Mouse (Mus musculus) kidney, postnatal 10 days (tissue): ENCODE data around the gene Rreb1.

Experiments used
- DNase-seq: peaks from one replicate; pipeline ENCODE4 v3.0.0; 2021; ENCODE audit warnings: mixed read lengths

The Rreb1 gene

DNA sequence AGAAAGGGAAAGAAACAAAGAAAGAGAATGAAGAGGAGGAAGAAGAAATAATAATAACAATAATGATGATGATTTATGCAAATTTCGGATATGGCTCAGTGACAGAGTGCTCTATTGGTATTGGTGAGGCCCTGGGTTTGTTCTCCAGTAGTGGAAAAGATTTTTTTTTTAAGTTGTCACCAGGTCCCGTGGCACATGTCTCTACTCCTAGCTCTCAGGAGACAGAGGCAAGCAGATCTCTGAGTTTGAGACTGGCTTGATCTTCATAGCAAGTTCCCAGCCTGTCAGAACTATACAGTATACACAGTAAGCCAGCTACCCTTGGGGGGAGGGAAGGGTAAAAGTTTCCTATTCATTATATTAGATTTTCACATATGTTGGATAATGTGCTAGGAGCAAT lies 3.4 kb downstream of the Rreb1 start:
- no peak for DNase-seq

DNA sequence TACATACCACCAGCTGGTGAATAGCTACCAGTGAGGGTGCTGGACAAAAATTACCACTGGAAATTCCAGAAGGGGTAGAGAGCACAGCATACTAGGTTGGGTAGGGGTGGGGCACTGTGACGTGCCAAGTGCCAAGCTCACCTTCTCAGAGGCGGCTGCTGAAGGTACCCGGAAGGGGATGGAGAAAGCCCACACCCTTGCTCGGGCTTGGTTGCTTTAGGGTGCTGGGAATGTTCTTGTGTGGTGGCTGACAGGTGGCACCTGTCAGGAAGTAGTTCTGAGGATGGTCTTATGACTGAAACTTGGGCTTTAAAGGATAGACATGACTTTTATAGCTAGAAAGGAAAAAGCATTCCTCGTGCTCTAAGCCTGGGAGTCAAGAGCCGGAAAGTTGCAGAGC lies 3.9 kb downstream of the Rreb1 start:
- DNase-seq, result no peak

DNA sequence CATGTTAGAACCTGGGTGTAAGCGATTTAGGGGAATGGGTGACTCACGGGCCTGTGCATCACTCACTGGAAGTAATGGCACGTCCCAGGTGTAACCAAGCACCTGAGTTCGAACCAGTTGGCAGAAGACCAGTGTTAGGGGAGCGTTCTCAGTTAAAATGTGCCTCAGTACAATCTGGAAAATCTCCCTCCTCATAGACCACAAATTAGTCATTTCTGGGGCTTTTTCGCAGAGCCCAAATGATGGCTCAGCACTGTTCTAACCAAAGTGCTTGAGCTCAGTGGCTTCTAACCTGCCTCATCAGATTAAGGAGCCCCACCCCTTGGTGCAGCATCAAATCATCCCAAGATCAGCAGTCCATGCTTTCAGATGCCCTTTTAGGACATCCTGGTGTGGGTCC lies 5.5 kb downstream of the Rreb1 start:
- no peak for DNase-seq

DNA sequence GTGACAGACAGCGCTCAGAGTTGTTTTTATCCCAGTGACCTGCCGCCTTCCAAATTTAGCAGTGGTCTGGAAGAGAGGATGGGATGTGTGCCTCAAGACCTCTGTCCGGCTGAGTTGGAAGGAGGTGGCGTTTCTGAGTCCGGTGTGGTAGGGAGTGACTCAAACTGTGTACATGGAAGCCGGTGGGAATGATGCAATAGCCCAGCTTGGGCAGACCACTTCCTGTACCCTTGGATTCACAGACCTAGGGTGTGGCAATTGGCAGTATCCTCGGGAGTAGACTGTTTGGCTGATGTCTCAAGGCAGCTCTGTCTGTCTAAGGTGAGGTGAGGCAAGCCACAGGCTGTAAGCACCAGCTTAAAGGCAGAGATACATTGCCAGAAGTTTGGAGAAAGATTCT lies 6.0 kb downstream of the Rreb1 start:
- no peak for DNase-seq

DNA sequence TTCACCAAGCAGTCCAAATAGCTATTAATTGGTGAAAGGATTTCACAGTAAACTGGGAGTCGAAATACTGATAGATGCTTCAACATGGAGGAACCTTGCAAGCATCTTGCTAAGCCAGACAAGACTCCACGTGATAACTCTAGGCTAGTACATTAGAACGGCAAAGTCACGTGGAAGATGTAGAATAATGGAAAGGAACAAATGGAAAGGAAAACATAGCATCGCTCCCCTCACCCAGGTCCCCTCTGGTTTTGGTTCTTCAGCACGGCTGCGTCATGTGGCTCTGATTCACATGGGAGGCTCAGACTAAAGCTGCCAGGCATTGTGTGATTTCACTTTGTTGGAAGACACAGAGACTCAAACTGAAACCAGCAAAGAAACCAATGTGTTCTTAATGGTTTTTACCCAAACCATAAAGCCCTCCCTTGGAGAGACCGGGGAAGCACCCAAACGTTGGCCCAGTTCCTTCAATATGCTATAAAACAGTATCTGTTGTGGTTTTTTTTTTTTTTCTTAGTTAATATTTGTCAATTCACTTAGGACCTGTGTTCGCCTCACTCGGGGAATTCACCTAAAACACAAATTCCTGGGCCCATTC lies 14.6 kb downstream of the Rreb1 start:
- no peak for DNase-seq

DNA sequence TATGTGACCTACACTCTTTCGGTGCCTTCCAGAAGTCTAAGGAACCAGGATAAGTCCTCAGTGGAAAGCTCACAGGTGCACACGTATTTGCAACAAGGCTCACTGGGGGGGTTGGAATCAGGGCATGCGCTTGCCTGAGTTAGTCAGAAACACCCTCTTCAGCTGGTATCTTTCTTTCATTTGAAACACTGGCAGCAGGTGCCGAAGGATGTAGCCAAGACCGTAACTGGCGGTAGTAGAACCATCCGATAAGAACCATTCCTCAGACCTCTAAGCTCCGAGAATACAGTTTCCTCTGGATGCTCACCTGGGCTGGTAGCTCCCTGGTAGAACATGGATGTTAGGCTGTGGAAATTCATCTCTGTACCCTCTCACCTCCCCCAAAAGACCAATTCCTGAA lies 20.6 kb downstream of the Rreb1 start:
- no peak for DNase-seq

DNA sequence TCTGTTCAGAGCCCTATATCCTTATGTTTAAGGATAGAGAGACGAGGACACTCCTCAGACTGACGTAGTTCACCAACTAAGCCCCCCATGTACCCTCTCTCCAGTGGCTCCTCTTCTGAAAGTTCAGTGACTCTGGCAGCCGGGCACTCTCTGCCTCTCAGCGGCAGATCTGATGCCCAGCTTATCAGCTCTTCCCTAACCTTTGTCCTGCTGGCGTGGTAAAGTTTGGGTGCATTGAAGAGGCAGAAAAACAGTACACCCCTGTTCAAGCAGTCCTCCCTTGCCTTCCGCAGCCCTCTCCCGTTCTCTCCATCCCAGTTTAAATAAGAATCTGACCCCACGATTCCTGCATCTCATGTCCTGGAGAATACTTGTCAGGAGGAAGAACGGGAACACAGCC lies 21.2 kb downstream of the Rreb1 start:
- DNase-seq, result no peak

DNA sequence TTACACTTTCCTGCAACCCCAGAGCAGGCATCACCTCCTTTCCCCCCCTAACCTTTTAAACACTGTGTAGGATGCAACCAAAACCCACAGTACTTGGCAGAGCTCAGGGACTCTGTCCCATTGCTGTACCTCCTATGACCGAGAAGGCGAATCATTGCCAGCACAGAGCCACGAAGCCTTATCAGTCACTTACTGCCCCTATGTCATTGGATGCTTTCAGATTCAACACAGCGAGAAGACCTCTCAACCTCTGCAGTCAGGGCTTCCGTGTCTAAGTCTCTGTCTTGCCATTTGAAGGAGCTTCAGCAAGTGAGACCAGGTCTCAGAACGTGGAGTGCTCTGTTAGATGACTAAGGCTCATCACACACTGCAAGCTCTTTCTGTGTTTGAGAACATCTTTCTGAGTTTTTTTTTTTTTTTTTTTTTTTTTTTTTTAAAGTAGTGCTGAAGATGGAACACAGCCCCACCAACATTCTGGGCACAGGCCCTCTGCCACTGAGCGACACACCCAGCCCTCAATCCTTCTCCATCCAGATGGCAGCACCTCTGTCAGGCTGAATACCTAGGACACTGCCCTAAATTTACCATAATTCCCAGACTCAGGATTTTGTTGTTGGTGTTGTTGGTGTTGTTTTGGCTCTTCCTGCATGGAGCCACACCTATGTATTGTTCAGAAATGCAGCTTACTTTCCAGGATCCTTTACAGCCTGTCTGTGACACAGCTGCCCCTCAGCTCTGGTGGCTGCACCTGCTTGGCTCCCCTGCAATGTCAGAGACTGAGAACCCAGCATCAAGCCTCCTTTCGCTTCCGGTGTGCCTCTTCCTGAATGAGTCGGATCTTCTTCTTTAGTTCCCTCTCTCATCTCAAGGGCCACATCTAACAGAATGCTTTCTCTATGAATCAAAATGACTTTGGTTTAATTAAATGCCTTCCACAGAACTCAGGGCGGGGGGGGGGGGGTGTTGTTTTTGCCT lies 23.2 kb downstream of the Rreb1 start:
- no peak for DNase-seq

DNA sequence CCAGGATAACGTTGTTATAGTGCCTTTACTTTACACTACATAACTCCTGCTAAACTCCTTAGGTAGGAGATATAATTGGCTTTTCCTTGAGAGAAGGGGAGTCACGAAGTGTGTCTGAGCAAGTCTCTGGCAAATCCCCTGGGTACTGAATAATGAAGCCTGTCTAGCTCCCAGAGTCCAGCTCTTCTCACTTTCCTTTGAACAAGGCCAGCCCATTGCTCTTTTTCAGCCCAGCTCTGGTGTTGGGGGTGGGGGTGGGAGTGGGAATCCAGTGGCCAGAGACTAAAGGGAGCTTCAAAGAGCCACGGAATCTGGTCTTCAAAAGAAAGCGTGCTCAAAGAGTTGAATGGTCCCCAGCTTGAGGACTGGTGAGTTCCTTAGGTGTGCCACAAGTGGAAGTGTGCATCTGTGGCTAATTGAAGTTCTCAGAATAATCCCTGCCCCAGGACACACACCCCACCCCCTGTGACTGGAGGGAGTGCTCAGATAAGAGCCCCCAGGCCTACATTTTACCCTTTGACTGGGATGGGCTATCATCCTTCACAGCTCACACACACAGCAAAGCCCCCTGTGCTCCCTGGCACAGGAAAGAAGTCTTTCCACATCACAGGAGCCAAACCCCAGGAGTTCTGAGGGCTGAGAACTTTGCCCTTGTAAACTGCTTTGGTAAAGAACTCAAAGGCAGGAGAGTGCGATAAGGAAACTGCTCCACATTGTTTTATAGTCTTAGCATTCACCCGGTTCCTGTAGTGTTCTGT lies 24.2 kb downstream of the Rreb1 start:
- peak; percentile 23 for DNase-seq

DNA sequence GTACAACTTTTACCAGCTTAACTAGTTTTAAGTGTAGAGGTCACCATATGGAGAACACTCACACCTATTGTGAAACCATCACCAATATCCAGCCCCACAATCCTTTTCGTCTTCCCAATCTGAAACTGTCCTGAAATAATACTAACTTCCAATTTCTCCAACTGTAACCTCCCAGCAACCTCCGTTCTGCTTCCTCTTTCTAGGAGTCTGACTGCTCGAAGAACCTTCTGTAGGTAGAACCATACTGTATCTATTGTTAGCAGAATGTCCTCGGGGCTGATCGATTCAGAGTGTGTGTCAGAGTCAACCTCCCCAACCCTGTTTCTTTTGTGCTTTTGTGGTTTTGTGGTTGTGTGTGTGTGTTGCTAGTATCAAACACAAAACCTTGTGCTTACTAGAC lies 25.0 kb downstream of the Rreb1 start:
- DNase-seq, result no peak

DNA sequence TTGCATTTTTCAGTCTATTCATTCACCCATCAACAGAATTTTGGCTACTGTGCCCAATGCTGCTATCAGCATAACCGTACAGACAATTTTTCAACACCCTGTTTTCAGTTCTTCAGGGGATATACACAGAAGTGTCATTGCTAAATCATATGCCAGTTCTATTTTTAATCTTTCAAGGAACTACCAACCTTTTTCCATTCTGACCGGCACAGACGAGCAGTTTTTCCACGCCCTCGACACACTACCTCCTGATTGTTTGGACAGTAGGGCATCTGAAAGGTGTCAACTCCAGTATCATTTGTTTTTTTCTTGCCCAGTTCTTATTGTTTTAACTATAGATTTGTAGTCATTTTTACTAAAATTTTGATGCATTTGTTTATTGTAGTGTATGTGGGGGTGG lies 25.8 kb downstream of the Rreb1 start:
- no peak for DNase-seq

DNA sequence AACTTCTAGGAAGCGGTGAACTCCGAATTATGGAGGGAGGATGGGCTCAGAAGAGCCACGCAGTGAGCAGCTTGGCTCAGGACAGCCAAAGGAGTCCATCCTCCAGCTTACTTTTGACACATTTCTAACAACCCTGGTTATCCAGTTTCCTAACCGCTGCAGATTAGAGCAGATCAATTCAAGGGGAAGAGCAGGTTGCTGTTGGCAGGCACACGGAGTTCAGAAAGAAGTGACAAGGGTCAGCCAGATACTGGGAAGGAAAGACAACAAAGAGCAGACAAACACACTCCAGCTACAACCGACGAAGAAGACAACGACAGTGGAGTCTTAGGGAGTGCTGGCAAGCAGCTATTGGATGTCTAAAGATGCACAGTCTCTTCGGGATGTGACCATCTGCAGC lies 36.8 kb downstream of the Rreb1 start:
- no peak for DNase-seq

DNA sequence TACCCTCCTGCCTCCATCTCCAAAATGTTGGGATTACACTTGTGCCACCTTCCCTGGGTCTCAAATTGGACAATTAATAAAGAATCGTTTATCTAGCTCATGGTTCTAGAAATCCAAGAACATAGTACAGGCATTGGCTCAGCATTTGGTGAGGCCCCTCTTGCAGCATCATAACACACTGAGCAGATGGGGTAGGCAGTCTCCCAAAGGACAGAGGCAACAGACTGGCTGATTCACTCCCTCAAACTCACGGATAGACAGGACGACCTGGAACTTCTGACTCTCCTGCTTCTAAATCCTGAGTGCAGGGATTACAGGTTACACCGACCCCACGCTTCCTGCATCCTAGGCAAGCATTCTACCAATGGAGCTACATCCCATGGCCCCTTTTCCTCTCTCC lies 38.5 kb downstream of the Rreb1 start:
- no peak for DNase-seq

DNA sequence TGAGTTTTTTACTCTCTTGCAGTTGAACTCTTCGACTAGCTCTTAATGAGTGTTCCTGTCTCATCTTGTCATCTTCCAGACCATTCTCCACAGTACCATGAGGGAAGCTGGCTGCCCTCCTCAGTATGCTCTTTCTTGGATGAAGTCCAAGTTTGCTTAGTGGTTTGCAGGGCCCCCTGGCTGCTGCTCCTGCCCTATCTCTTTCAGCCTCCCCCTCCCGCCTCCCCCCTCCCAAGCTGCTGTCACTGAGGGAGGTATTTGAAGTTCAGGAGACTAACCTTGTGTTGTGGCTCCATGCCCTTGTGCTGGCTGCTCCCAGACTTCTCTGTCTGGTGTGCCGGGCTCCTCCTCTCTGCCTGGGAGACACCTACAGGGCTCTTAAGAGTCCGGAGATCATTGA lies 43.2 kb downstream of the Rreb1 start:
- DNase-seq, result peak; percentile 26

DNA sequence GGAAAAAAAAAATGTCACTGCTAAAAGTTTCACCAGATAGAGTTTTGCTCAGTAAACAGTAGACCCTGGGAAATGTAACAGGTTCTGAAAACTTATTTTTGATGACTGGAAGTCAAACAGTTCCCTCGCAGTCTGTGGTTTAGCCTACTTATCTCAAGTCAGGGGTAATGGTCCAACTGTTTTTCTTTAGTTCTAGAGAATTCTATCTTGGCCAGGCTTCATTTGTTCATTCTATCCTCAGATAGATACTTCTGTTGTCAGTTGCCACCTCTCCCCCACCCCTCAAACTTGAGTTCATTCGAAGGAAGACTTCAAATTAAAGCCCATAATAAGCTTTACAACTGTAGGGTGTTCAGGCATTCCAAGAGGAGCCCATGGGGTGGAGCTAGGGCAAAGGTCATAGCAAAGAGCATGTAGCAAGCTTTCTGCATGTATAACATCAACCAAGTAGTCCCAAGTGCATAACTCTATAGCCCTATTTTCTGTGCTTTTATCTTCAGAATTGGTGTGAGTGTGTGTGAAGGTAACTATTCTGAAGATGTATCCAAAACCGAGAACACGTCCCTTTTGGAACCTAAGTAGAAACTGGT lies 46.2 kb downstream of the Rreb1 start:
- no peak for DNase-seq

DNA sequence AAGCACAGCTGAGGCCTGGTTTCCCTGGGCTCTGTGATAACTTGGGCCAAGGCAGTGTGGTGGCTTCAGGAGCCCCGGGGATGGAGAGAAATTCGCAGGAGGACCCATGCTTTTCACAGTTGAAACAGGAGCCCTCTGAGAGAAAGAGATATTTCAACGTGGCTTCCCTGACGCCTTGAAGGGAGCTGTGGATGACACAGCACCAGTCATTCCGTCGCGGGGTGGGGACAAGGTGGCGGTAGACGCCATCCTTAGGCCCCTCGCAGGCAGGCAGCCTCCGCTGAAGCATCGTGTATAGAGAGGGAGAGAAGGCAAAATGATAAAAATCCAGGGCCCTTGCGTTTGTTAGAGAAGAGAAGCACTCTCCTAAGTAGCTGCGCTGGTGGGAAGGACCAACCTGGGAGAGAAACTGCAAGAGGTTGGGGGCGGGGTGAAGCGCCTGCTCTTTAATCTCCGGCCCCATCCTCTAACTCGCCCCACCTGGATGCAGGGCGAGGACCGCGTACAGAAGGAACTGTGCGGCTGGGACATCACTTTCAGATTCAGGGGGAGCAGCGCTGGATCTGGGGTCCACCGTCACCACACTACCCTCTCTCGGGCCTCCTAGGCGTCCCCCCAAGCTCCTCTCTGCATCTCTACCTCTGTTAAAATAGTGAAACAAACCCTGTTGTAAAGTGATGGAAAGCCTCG lies 46.9 kb downstream of the Rreb1 start:
- peak; percentile 60 for DNase-seq

DNA sequence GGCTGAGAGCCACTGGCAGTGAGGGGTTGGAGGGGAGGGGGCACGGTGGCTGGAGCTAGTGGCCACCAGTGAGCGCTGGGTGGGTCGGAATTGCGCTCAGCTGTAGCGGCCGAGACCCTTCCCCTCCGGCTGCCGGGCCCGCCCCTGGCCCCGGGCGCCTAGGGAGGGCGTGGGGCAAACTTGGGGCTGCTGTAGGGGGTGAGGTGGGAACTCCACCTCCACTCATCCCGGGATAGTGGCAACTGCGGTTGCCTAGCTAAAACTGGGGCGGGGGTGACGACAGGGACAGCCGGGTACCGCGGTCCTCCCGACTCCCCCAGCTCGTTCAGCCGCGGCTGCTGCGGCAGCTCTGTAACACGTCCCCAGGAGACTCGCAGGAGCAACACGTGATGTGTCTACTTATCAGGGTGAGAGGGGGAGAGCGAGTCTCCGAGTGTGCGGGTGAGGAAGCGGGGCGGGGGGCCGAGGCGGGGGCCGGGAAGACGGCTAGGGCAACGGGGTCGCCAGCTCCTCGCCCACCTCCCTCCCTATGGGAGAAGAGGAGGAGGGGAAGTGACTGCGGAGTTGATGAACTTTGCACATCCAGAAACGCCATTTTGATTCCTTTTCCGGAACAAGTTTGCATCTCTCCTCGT lies 47.6 kb downstream of the Rreb1 start:
- DNase-seq, result peak; percentile 77

DNA sequence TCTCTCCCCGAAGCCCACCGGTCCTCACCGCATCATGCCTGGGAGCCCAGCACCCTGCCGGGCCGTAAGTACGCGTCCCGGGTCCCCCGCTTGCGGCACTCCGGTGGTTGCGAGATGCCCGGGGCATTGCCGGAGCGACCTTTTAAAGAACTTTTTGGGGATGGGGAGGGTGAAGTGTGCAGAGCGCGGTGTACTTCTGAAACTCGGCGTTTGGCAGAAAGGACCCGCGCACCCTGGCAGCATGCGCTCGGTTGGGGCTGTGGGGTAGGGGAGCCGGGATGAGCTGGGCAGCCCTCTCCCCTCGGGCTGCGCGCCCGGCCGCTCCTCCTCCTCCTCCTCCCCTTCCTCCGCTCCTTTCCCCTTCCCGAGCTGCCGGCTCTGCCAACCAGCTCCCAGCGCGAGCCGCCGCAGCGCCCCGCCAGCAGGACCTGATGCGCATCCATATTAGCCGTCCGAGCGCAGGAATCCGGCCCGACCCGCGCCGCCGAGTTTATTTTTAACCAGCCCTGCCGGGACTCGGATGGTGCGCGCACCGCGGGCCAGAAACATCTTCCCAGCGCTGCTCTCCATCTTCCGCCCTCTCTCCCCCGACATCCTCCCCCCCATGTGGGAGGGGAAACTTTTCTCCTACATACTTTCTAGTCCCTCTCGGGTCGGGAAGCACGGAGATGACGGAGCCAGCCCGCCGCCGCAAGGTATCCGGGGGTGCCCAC lies 48.2 kb downstream of the Rreb1 start:
- DNase-seq, result peak; percentile 87

DNA sequence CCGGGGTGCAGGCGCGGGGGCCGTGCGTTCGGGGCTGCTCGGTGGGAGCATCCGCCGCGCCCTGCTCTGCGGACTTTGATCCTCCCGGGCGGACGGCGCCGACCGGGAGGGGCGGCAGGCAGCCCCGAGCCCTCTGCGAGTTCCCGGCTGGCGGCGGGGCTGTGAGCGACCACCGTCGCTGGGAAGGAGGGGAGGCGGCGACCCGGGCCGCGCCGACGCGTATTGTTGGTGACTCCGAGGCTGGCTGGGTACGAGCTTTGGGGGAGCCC lies 48.7 kb downstream of the Rreb1 start:
- no peak for DNase-seq

DNA sequence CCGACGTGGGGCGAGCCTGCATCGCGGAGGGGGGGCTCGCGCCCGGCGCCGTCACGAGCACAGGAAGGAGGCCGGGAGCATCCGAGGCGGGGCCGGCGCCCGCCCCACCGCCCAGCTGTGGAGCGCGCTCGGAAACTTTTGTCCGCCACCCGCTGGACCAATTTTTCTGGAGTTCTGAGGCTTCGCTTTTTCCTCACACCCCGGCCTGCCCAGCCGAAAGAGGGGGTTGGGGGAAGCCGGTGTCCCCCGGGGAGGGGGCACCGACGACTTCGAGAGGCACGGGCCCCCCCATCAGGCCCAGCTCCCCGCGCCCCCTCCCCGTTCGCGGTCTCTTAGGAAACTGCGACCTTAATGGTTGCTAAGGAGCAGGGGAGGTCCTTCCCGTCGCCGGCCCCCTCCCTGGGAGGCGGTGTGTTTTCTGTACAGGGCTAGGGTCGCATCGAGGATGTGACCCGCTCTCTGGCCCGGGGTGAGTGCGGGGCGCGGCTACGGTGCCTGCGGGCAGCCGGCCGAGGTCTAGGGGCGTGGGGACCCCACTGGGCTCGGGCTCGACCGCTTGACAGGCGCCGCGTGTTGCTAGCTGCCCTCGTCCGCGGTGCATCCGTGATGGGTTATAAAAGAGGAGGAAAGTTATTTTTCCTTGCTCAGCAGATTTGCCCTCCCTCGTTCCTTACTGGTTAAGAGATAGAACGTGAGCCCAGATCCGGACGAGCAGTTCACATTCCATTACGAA lies 49.2 kb downstream of the Rreb1 start:
- DNase-seq, result peak; percentile 88

DNA sequence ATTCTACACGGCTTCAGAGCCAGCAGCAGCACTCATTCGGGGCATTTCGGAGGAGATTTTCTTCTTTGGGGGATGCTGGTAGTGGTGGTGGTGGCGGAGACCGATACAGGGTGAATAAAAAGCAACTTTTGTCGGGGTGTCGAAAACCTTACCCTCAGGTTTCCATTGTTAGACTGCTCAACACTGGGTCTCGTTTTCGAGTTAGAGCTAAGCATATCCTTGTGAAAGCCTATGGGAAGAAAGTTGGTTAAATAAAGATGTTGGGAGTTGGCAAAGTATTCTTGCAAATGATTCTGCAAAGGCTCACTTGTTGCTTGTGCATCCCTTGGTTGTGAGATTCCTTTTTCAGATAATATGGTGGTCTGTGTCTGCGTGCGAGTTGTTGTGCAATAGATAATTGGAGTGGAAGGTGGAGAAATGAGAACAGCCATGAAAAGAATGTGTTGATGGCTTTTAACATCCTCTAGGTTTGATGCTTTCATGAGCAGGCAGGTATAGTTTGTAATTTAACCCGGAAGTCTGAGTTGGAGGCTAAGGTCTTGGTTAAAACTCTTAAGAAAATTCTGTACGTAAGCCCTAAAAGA lies 49.9 kb downstream of the Rreb1 start:
- no peak for DNase-seq
